Mouse (Mus musculus) adrenal gland, adult 8-10 months (tissue): ENCODE results near the gene Arf4. TPM values are rescaled to one million over a fixed set of nuclear protein-coding genes. Genes with fewer than 3 reads are reported as not detected.
"Not testable (repeated sequence)": the region's sequence is repeated elsewhere in the genome, so short reads cannot be mapped to it uniquely, and the experiment has no call there.

Experiments
- DNase-seq: peaks from one replicate; pipeline ENCODE4 v3.0.0; 2022
- microRNA-seq, 2 experiments: library from miRNA; unstranded; fragments of <30 nt; microRNA quantifications; one replicate each; pipeline ENCODE4 v1.2.0; 2022
- total RNA-seq, 4 experiments: library from RNA; stranded (reverse); gene quantifications; 2 replicates each; pipeline ENCODE4 v1.2.4; 2022

Gene Arf4
- total RNA-seq, 4 experiments from 2014 or later: 158 to 182 (median 166) TPM

DNA sequence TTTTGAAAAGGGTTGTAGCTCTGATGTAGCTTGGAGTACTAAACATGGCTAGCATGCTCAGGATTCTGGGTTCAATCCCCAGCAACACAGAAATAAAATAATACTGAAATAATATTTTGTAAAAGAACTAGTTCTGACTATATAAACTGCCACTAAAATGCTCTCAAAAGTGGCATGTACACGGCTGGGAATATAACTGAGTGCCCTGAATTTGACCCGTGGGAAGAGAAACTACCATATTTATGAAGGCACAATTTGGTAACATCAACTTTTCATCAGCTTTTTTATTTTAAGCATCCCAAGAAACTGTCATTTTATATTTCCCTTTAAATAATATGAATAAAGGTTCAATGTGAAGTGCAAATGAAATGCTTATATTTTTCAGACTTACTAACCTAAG lies 26.0 kb downstream of the Arf4 start:
- no peak for DNase-seq

DNA sequence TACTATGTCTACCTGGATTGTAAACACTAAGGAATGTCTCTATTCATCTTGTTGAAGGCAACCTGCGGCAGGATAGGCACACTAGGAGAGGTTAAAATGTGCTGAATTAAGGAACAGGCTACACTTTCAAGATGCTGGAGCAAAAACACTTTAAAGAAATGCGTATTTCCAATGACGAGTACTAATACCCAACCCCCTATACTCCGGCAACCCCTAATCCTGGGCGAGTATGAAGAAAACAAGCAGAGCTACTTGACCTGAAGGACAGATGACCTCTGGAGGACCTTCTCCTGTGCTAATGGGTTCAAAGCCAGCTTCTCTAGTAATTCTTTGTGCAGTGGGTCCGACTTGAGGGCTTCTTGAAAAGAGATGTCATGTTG lies 30.1 kb downstream of the Arf4 start:
- no peak for DNase-seq

DNA sequence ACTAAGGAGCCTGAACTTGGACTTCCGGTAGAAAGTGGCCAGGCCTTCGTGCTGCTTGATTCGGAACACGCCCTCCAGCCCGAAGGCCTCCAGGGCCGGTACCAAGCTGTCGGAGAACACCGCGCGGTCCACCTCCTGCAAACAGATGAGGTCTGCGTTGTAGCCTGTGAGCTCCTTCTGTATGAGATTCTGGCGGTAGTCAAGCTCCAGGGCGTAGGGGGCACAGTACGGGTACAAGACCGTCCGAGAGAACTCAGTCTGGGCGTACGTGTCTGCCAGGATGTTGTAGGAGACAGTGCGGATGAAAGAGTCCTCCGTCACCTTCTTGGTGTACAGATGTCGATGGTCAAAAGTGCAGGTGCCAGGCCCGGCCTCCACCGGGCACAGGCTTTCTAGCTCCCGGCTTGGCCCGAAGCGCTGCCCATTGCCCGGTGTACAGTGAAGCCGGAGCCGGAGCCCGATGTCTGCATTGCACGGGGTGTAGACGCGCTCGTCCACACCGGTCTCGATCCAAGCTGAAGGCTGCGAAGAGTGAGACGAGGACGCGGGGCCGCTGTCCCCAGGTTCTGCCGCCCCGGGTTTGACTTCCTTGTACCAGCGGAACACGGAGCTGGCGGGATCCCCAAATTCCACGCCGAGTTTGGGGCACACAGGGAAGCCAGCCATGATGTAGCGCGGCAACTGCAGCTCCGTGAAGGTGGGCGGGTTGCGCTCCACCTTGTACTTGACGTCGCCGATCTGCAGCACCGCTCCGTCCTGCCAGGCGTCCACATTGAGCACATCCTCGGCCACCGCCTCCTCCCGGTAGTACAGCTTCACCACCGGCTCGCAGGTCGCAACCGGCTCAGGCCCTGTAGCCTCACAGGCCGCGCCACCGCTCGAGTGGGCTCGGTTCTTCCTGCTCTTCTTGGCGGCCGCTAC lies 30.8 kb downstream of the Arf4 start:
- peak; percentile 30 for DNase-seq

DNA sequence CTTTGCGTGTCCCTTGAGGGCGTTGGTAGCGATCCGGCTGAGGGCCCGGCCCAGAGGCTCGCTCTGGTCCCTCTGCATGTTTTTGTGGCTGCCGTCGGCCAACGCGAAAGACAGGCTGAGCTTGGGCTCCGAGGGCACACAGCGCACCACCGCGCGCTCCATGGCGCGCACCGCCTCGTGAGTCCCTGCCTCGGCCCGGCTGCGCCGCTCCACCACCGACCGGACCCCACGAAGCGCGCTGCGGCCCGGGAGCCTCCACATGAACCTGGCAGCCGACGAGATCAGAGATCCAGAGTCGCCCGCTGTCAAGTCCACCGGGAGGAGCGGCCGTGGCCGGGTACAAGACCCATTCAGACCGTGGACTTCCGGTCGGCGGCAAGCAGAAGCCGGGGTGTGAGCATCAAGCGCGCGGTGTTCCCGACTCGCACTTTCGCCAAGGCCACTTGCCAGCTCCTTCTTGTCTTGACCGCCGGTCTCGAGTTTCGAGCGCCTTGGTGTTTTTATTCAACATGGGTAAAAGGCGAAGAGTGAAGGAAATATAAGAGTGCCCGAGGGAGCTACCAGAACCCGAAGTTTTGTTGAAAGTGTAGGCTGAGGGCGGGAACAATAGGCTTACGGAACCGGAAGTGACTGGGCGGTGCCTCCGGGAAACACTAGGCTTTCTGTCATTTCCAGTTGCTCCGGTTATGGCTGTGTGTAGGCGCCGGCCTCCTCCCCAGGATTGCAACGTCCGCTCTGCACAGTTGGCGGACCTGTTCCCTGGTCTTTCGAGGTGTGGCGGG lies 31.6 kb downstream of the Arf4 start, which contains the start of gene Pde12:
TSS of gene Pde12 (minus strand) at position 592 of the 782 bp plus-strand sequence.
- peak; percentile 80 for DNase-seq

DNA sequence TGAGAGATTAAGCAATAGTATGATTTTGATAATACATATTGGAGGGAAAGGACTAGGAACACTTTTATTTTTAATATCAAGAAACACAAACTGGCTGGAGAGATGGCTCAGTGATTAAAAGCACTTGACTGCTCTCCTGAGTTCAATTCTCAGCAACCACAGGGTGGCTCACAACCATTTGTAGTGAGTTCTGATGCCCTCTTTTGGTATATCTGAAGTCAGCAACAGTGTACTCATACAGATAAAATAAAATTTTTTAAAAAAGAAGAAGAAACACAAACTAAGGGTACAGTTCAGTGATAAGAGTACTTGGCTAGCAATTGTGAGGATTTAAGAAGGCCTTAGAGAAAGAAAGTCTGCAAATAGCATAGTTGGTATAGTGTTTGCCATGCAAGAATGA lies 33.1 kb downstream of the Arf4 start:
- no peak for DNase-seq

DNA sequence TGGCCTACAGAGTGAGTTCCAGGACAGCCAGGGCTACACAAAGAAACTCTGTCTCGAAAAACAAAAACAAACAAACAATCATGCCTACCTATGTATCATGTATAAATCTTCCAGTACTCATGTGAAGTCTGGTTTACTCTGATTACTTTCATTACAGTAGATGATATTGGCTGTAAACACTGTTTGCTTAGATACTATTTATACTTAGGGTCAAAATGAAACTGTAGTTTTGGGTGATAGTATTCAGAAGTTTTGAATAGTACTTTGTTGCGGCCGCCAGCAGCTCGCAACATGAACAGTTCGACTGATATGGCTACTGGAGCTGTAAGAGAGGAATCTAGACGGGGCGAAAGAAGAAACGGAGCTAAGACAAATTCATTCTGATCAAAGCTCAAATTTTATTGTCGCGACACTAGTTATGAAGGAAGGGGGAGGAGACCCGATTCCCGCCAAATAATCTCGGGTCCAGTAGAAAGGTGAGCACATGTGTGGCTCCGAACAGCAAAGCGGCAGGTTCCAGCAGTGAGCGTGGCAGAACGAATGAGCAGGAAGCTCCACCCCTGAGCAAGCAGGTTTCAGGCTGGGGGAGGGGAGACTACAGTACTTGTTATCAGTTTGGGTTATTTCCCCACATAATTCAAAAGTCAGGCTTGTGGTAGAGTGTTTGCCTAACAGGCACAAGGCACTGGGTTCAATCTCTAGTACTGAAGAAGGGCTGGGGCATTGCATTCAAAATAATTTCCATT lies 34.2 kb downstream of the Arf4 start:
- DNase-seq: not testable (repeated sequence)

DNA sequence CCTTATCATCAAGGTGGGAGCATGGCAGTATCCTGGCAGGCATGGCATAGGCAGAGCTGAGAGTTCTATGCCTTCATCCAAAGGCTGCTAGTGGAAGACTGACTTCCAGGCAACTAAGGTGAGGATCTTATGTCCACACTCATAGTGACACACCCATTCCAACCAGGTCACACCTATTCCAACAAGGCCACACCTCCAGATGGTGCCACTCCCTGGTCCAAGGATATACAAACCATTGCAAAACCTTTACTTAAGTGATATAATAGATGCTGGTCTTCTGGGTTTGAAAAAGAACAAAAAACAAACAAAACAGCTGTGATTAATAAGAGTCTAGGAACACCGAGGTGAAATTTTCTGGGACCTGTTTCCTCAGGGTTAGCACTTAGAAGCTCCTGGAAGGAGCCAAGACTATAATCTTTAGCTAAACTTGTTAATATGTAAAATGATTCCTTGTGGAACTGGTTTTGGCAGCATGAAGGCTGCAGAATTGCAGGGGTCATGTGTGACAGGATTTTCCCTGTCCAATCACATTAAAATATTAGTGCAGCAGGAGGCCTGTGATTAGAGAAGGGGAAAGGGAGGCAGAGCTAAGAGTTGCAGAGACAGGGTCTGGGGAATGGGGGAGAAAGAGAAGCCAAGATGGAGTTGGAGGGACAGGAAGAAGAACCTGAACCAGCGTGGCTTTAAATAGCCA lies 36.7 kb downstream of the Arf4 start:
- DNase-seq: not testable (repeated sequence)

DNA sequence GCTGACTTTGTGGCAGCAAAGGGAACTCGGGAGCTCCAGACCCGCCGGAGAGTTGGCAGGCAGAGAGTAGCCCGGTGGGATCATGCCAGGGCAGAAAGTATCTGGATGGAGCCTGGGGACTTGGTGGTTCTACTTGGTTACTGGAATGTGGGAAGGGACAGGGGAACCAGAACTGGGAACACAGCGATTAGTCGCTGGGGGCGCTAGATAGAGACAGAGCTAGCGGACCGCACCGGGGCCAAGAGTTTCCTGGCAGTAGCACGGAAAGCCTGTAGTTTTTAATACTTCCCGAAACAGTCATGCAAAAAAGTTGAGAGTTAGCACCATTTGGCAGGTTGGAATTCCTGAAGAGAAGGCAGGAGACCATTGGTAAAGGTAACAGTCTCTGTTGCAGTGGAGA lies 37.5 kb downstream of the Arf4 start:
- DNase-seq: no peak

DNA sequence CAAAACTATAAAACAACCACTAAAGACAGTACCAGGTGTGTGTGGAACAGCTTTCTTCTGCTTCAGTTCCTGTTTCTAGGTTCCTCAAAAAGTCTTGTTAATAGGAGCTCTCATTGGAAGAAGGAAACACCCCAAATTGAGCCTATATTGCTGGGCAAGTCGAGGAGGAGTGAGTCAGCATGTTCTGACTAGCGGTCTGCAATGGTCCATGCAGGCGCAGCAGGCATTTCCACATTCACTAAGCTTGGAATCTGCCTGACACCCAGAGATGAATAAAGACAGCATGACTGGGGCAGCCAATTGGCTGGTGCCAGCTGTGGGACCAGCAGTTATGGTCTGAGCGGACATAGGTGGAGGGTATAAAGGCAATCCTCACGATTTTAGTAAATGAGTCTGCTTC lies 37.9 kb downstream of the Arf4 start:
- DNase-seq: no peak

DNA sequence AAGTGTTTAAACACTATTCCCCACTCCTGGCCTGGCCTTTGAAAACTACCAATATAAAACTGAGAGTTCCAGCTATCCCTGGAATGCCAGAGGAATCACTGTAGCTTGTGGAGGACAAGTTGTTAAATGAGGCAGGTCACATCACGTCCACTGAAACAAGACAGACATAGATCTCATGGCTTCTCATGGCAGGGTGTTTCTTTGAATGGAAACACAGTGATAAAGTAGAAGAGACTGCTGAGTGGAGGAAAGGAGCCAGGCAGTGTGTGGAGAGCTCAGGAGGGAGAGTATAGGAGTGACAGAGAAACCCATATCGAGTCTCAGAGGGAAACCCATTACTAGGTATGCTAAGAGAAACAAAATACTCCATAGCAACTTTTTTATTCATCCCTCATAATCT lies 52.9 kb downstream of the Arf4 start:
- DNase-seq: no peak

DNA sequence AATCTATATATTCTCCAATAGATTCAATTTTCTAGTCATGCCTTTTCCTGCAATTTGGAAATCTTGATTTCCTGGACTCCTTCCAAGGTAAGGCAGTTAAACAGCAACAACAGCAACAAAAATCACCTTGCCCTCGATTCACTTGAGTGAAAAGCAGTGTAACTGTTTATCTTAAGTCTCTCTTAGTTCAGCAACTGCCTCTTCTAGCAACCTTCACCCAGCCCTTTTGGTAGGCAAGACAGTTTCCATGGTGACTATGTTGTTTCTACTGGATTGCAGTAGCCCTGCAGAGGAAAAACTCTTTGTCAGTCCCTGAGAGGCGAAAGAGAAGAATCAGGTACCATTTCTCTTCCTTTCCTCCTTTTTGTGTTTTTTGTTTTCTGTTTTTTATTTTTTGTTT lies 53.5 kb downstream of the Arf4 start:
- no peak for DNase-seq

DNA sequence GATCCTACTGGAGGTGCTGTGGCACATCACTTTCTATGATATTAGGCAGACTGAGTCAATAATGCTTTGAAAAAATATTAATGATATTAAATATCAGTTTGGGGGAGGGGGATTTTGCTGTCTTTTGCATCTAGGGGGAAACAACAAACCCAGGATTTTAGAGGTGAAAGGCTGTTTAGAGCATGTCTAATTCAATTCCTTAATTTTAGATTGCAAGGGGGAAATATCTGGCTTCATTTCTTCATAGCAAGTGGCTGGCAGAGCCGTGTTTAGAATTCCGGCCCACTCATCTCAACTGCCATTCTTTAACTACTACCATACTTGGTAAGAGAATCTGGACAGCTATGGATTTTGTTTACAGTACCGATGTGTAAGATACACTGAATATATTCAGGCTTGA lies 55.1 kb downstream of the Arf4 start, which contains the start of gene Dnah12:
TSS of gene Dnah12 (plus strand) at position 301 of the 400 bp plus-strand sequence.
- DNase-seq: no peak

DNA sequence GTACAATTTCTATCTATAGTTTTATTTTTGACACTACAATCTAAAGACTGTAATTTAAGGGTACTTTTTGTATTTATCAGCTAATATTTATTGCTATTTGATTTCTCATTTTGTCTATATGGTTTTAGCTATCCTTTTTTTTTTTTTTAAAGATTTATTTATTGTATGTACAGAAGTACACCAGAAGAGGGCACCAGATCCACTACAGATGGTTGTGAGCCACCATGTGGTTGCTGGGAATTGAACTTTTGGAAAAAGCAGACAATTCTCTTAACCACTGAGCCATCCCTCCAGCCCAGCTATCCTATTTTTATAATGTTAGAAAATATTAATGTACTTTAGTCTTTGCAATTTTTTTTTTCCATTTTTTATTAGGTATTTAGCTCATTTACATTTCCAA lies 60.0 kb downstream of the Arf4 start:
- no peak for DNase-seq

DNA sequence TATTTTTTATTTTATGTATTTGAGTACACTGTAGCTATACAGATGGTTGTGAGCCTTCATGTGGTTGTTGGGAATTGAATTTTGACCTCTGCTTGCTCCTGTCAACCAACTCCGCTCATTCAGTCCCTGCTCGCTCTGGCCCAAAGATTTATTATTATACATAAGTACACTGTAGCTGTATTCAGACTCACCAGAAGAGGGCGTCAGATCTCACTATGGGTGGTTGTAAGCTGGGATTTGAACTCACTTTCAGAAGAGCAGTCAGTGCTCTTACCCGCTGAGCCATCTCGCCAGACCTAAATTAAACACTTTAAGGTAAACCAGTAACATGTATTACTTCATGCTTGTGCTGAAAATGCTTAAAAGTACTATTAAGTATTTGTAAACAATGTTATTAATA lies 67.4 kb downstream of the Arf4 start:
- DNase-seq: not testable (repeated sequence)

Small RNA genes within 50 kb of the gene (microRNA-seq; reads per million reads assigned to microRNA genes)
- 0.17 to 0.18 reads per million in 2 experiments for gene Mir7672

Other genes starting within 250 kb of the Arf4 start
- gene Slmap, start 103.1 kb upstream of the Arf4 start, total RNA-seq: 10 to 100 TPM; 71.2 to 93.9 (median 81.5) TPM
- 10 to 100 TPM; 31.6 to 44.2 (median 40.0) TPM for gene Dennd6a, start 64.2 kb upstream of the Arf4 start, total RNA-seq
- gene Pde12, start 31.8 kb downstream of the Arf4 start, total RNA-seq: 10 to 100 TPM in 2 of 4 experiments, 1 to 10 TPM in 2; 9.7 to 11.6 (median 10.4) TPM
- under 1 TPM; 0.06 to 0.21 (median 0.09) TPM for gene Dnah12, start 55.2 kb downstream of the Arf4 start, total RNA-seq